Mouse (Mus musculus): ENCODE results near the gene Wbp2nl. TPM values are rescaled to one million over a fixed set of nuclear protein-coding genes. Genes with fewer than 3 reads are reported as not detected.

Wbp2nl gene
- 0.17 and 0.22 TPM in 2 replicates for polyA plus RNA-seq (2015; fragmentation: Nextera tagmentation; extraction: Ambion mirVana)

DNA sequence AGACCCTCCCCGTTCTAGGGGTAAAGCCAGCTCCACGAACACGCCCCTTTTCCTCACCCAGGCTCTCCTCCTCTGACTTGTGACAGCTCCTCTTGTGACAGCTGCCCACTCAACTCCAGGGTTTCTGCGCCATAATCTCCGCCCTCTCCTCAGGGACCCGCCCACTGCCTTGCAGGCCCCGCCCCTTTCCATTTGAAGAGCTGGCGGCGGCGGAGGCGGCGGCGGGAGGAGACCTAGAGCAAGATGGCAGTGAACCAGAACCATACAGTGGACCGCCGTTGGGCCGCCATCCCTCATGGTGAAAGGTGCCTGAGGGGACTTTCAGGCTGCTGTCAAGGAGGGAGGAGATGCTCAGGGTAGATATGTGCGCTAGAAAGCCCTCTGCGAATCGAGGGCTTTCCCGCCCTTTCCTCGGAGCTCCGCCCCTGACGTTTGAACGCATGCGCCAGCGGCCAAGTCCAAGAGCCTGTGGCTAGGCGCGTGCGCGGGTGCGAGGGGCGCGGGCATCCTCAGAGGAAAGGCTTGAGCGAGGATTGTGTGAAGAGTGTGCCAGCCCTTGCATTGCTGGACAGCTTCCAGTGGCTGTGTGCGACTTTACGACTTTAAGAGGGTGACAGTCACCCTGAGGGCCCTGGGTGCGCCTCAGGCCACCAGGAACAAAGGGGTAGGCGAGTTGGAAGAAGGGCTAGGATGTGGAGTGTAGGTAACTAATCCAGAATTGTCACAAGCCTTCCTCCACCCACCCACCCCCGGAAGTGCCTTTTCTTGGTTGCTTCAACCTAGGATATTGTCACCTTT, at the start of gene Wbp2nl:
TSS of gene Wbp2nl (plus strand) at position 191 of the 798 bp plus-strand sequence.
- WGBS, result 43% methylated on average over 39 of the region's 39 CpGs
- Histone ChIP-seq H3K9me3 (replicated peaks; ENCODE audit: control insufficient read depth, low read length) (no peaks in the 10 kb centered on the region), H3K9ac (ENCODE audit: low read length) (no peak within 1 kb of the TSS), H3K4me1 (ENCODE audit: control insufficient read depth, insufficient read depth, low read length) (no peaks in the 10 kb centered on the region), H3K36me3 (ENCODE audit: control insufficient read depth, insufficient read depth) (no peaks in the 10 kb centered on the region), H3K4me2 (ENCODE audit: low read depth, low read length) (peak within 1 kb of the TSS; percentile 31; the same call in 1 of the 2 replicates), H3K4me3 (ENCODE audit: low read length) (no peak within 1 kb of the TSS), H3K27ac (ENCODE audit: low read length) (no peak within 1 kb of the TSS), H3K27me3 (ENCODE audit: control insufficient read depth, insufficient read depth, low read length) (no peaks in the 10 kb centered on the region)
- no peak for ATAC-seq (replicated peaks; ENCODE audit: extremely low read depth, insufficient read depth, low FRiP score)

DNA sequence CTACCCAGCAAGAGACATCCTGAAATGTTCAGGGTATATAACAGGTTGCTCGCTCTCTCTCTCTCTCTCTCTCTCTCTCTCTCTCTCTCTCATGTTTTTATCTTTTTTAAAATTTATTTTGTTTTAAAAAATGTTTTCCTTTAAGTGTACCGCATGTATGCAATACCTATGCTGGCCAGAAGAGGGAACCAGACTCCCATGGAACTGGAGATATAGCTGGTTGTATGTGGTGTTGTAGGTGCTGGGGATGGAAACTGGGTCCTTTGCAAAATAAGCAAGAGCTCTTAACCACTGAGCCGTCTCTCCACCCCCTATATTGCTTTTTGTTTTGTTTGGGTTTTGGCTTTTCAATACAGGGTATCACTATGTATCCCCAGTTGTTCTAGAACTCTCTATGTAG, 47.2 kb upstream of the Wbp2nl start:
- Histone ChIP-seq H3K4me1 (ENCODE audit: control insufficient read depth, insufficient read depth, low read length) (no peaks in the 10 kb centered on the region), H3K27me3 (ENCODE audit: control insufficient read depth, insufficient read depth, low read length) (no peaks in the 10 kb centered on the region), H3K4me2 (ENCODE audit: low read depth, low read length) (no peak overlapping the region), H3K27ac (ENCODE audit: low read length) (no peak overlapping the region), H3K36me3 (ENCODE audit: control insufficient read depth, insufficient read depth) (no peaks in the 10 kb centered on the region), H3K4me3 (ENCODE audit: low read length) (no peak overlapping the region), H3K9ac (ENCODE audit: low read length) (no peak overlapping the region), H3K9me3 (replicated peaks; ENCODE audit: control insufficient read depth, low read length) (peaks cover 4% of the 10 kb centered on the region)
- WGBS, result 92% methylated on average over 3 of the region's 3 CpGs
- no peak for ATAC-seq (replicated peaks; ENCODE audit: extremely low read depth, insufficient read depth, low FRiP score)

DNA sequence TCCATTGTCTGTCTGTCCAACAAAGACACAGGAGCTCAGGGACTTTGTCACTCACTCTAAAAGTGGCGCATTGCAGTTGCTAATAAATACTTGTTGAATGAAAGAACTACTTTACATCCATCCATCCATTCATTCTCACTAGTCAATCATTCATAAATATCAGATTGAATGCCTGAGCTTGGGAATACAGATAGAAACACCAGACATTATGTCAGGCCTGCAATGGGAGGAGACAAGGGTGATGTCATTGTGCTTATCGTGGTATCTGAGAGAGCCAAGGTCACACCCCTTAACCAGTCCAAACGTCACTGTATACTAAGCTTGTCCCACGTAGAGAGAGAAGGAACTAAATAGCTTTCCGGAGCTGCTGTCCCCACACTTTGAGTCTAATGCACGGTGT, 46.7 kb upstream of the Wbp2nl start, which contains the start of gene 1500009C09Rik:
TSS of gene 1500009C09Rik (plus strand) at position 301 of the 400 bp plus-strand sequence.
- Histone ChIP-seq H3K4me2 (ENCODE audit: low read depth, low read length) (no peak within 1 kb of the TSS), H3K9me3 (replicated peaks; ENCODE audit: control insufficient read depth, low read length) (peaks cover 4% of the 10 kb centered on the region), H3K36me3 (ENCODE audit: control insufficient read depth, insufficient read depth) (no peaks in the 10 kb centered on the region), H3K4me3 (ENCODE audit: low read length) (no peak within 1 kb of the TSS), H3K4me1 (ENCODE audit: control insufficient read depth, insufficient read depth, low read length) (no peaks in the 10 kb centered on the region), H3K9ac (ENCODE audit: low read length) (no peak within 1 kb of the TSS), H3K27ac (ENCODE audit: low read length) (no peak within 1 kb of the TSS), H3K27me3 (ENCODE audit: control insufficient read depth, insufficient read depth, low read length) (no peaks in the 10 kb centered on the region)
- no peak for ATAC-seq (replicated peaks; ENCODE audit: extremely low read depth, insufficient read depth, low FRiP score)
- WGBS, result 76% methylated on average over 6 of the region's 6 CpGs

DNA sequence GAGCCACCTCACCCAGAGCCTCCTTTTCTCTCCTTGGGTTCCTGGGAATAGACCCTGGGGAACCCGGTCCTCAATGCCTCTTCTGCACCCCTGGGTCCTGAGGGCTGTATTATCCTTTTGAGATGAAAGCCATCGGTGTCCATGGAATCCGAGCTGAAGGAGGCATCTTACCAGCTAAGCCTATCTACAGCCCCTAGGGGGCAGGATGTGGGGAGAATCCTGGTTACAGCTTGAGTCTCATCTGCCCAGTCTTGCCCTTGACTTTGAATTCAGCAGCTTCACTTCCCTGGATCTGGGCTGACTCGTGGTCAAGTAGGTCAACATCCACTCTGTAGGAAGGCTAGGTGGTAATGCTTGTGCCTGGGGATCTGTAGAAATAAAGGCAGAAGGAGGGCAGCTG, 43.5 kb upstream of the Wbp2nl start:
- H3K4me1 ChIP-seq (ENCODE audit: control insufficient read depth, insufficient read depth, low read length), result no peaks in the 10 kb centered on the region
- WGBS, result 60% methylated on average over 4 of the region's 4 CpGs
- H3K9ac ChIP-seq (ENCODE audit: low read length), result no peak overlapping the region
- H3K9me3 ChIP-seq (replicated peaks; ENCODE audit: control insufficient read depth, low read length), result peaks cover 4% of the 10 kb centered on the region
- no peaks in the 10 kb centered on the region for H3K27me3 ChIP-seq (ENCODE audit: control insufficient read depth, insufficient read depth, low read length)
- H3K4me2 ChIP-seq (ENCODE audit: low read depth, low read length), result no peak overlapping the region
- ATAC-seq (replicated peaks; ENCODE audit: extremely low read depth, insufficient read depth, low FRiP score), result no peak
- no peak overlapping the region for H3K27ac ChIP-seq (ENCODE audit: low read length)
- H3K36me3 ChIP-seq (ENCODE audit: control insufficient read depth, insufficient read depth), result no peaks in the 10 kb centered on the region
- no peak overlapping the region for H3K4me3 ChIP-seq (ENCODE audit: low read length)

DNA sequence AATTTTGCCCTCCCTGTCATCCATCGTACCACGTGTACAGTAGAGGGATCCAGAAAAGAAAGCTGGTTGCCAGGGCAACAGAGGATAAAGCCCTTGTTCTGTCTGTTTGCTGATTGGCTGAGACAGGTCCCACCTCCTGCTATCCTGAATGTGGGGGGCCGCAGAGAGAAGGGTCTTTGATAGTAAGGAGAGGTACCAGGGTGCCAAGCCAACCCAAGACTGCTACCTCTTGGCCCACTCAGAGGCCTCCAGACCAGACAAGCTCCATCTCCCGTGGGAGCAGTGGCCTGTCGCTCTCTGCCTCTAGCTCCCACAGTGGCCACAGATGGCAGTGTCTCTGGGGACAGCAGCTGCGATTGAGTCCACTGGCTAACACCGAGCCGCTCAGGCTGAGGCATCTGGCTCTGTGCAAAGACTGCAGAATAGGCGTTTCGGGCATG, 42.8 kb upstream of the Wbp2nl start:
- Histone ChIP-seq H3K4me3 (ENCODE audit: low read length) (no peak overlapping the region), H3K36me3 (ENCODE audit: control insufficient read depth, insufficient read depth) (no peaks in the 10 kb centered on the region), H3K27me3 (ENCODE audit: control insufficient read depth, insufficient read depth, low read length) (no peaks in the 10 kb centered on the region), H3K4me1 (ENCODE audit: control insufficient read depth, insufficient read depth, low read length) (no peaks in the 10 kb centered on the region), H3K27ac (ENCODE audit: low read length) (no peak overlapping the region), H3K9ac (ENCODE audit: low read length) (no peak overlapping the region), H3K4me2 (ENCODE audit: low read depth, low read length) (no peak overlapping the region), H3K9me3 (replicated peaks; ENCODE audit: control insufficient read depth, low read length) (peaks cover 4% of the 10 kb centered on the region)
- ATAC-seq (replicated peaks; ENCODE audit: extremely low read depth, insufficient read depth, low FRiP score), result no peak
- WGBS, result 20% methylated on average over 10 of the region's 10 CpGs

DNA sequence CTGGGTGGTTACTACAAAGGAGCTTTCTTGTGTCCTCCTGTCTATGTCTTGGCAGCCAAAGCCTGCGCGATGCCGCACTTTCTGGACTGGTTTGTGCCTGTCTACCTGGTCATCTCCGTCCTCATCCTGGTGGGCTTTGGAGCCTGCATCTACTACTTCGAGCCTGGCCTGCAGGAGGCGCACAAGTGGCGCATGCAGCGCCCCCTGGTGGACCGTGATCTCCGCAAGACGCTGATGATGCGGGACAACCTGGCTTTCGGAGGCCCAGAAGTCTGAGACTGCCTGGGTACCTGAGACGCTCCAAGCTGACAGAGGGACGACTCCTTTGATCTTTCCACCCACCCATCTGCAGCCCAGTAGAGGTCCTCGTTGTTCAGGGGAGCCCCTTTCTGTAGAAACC, 39.2 kb upstream of the Wbp2nl start:
- Histone ChIP-seq H3K4me3 (ENCODE audit: low read length) (no peak overlapping the region), H3K4me1 (ENCODE audit: control insufficient read depth, insufficient read depth, low read length) (peaks cover 12% of the 10 kb centered on the region), H3K27me3 (ENCODE audit: control insufficient read depth, insufficient read depth, low read length) (no peaks in the 10 kb centered on the region), H3K27ac (ENCODE audit: low read length) (no peak overlapping the region), H3K9ac (ENCODE audit: low read length) (no peak overlapping the region), H3K36me3 (ENCODE audit: control insufficient read depth, insufficient read depth) (no peaks in the 10 kb centered on the region), H3K4me2 (ENCODE audit: low read depth, low read length) (no peak overlapping the region), H3K9me3 (replicated peaks; ENCODE audit: control insufficient read depth, low read length) (no peaks in the 10 kb centered on the region)
- WGBS, result 13% methylated on average over 16 of the region's 16 CpGs
- 0 out of 2 replicates have a peak, but pooled peaks have one; percentile 14 for ATAC-seq (replicated peaks; ENCODE audit: extremely low read depth, insufficient read depth, low FRiP score)

DNA sequence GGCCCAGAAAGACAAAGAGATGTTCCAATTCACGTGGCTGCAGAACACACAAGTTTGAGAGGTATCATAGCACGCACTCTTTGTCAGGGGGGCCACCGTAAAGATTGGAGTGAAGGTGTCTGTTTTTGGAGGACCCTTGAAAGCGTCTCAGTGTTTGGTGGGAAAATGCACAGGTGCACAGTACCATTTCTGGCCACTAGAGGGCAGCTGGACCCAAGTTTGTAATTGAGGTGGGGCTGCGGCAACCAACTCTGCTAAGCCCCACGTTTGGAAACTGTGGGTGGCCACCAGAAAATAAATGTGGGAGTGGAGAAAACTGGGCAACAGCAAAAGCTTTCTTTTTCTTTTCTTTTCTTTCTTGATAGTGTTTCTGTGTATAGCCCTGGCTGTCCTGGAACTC, 32.4 kb upstream of the Wbp2nl start:
- WGBS, result 6% methylated on average over 6 of the region's 6 CpGs
- H3K4me2 ChIP-seq (ENCODE audit: low read depth, low read length), result no peak overlapping the region
- ATAC-seq (replicated peaks; ENCODE audit: extremely low read depth, insufficient read depth, low FRiP score), result no peak
- no peak overlapping the region for H3K27ac ChIP-seq (ENCODE audit: low read length)
- no peaks in the 10 kb centered on the region for H3K27me3 ChIP-seq (ENCODE audit: control insufficient read depth, insufficient read depth, low read length)
- H3K36me3 ChIP-seq (ENCODE audit: control insufficient read depth, insufficient read depth), result no peaks in the 10 kb centered on the region
- peaks cover 14% of the 10 kb centered on the region for H3K4me1 ChIP-seq (ENCODE audit: control insufficient read depth, insufficient read depth, low read length)
- H3K4me3 ChIP-seq (ENCODE audit: low read length), result no peak overlapping the region
- H3K9me3 ChIP-seq (replicated peaks; ENCODE audit: control insufficient read depth, low read length), result no peaks in the 10 kb centered on the region
- no peak overlapping the region for H3K9ac ChIP-seq (ENCODE audit: low read length)

DNA sequence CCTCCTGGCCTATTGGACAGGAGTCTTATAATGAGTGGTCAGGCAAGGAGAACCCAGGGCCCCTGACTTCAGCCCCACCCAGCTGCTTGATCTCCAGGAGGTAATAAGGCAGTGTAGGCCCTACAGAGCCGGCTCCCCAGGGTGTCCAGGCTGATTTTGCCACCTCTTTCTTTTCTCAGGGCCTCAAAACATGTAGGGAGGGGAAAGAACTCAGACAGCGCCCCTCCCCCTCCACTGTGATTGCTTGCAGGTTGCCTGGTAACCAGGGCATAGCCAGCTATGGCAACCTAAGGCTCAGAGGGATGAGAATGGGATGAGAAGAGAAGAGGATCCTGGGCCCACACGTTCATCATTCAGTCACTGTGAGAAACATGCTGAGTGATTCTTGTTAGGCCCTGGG, 30.6 kb upstream of the Wbp2nl start:
- Histone ChIP-seq H3K27me3 (ENCODE audit: control insufficient read depth, insufficient read depth, low read length) (peaks cover 8% of the 10 kb centered on the region), H3K4me2 (ENCODE audit: low read depth, low read length) (no peak overlapping the region), H3K36me3 (ENCODE audit: control insufficient read depth, insufficient read depth) (no peaks in the 10 kb centered on the region), H3K4me1 (ENCODE audit: control insufficient read depth, insufficient read depth, low read length) (peaks cover 2% of the 10 kb centered on the region; the same call in 1 of the 2 replicates), H3K27ac (ENCODE audit: low read length) (no peak overlapping the region), H3K9me3 (replicated peaks; ENCODE audit: control insufficient read depth, low read length) (no peaks in the 10 kb centered on the region), H3K9ac (ENCODE audit: low read length) (no peak overlapping the region), H3K4me3 (ENCODE audit: low read length) (no peak overlapping the region)
- ATAC-seq (replicated peaks; ENCODE audit: extremely low read depth, insufficient read depth, low FRiP score), result no peak
- whole genome bisulfite sequencing, result 37% methylated on average over 3 of the region's 3 CpGs

DNA sequence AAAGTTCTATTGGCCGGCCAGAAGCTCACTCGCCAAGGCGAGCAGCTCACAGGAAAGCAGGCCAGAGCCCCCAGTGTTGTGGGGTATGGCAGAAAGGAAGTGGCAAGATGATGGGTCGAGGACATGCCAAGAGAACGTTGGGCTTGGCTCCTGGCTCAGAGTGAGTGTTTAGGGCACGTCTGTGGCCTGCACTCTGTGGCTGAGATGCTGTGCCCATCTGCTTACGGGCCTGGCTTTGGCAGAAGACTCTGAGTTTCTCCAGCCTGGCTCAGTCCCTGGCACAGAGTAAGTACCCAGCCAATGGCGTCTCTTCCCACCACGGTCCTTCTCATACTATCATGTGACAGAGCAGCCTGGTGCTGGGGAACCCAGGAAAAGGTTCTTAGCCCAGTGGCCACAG, 30.0 kb upstream of the Wbp2nl start:
- H3K4me1 ChIP-seq (ENCODE audit: control insufficient read depth, insufficient read depth, low read length), result peaks cover 2% of the 10 kb centered on the region; the same call in 1 of the 2 replicates
- no peak for ATAC-seq (replicated peaks; ENCODE audit: extremely low read depth, insufficient read depth, low FRiP score)
- H3K9me3 ChIP-seq (replicated peaks; ENCODE audit: control insufficient read depth, low read length), result no peaks in the 10 kb centered on the region
- H3K9ac ChIP-seq (ENCODE audit: low read length), result no peak overlapping the region
- no peak overlapping the region for H3K27ac ChIP-seq (ENCODE audit: low read length)
- no peaks in the 10 kb centered on the region for H3K36me3 ChIP-seq (ENCODE audit: control insufficient read depth, insufficient read depth)
- no peak overlapping the region for H3K4me2 ChIP-seq (ENCODE audit: low read depth, low read length)
- no peak overlapping the region for H3K4me3 ChIP-seq (ENCODE audit: low read length)
- WGBS, result 85% methylated on average over 9 of the region's 9 CpGs
- peaks cover 14% of the 10 kb centered on the region for H3K27me3 ChIP-seq (ENCODE audit: control insufficient read depth, insufficient read depth, low read length)
